Mouse (Mus musculus): ENCODE results near the gene Foxj1. TPM values are rescaled to one million over a fixed set of nuclear protein-coding genes. Genes with fewer than 3 reads are reported as not detected.

Gene Foxj1
- polyA plus RNA-seq, 1 experiment: 0.14 TPM

- Histone ChIP-seq H3K36me3 (ENCODE audit: control insufficient read depth, insufficient read depth) (no peaks in the 10 kb centered on the region), H3K27me3 (ENCODE audit: control insufficient read depth, insufficient read depth, insufficient read length) (peaks cover 16% of the 10 kb centered on the region), H3K4me3 (ENCODE audit: insufficient read depth, poor library complexity, severe bottlenecking) (no peak overlapping the region), H3K79me3 (ENCODE audit: low read depth) (no peaks in the 10 kb centered on the region), H3K79me2 (ENCODE audit: control insufficient read depth, insufficient read depth) (no peaks in the 10 kb centered on the region), H3ac (ENCODE audit: control insufficient read depth, insufficient read length, low read depth) (no peak overlapping the region)
- TF ChIP-seq CTCF (IDR thresholded peaks at IDR 0.05; ENCODE audit: control insufficient read depth, insufficient read depth, insufficient read length) (no peak), MYOD1 (IDR thresholded peaks at IDR 0.05; ENCODE audit: control insufficient read depth, insufficient read length, low read depth) (no peak), MYOG (IDR thresholded peaks at IDR 0.05; ENCODE audit: control insufficient read depth, extremely low read depth, insufficient read length) (no peak), USF1 (IDR thresholded peaks at IDR 0.05; ENCODE audit: low read depth) (no peak), FOSL1 (IDR thresholded peaks at IDR 0.05; ENCODE audit: insufficient read depth, low read length, poor library complexity, severe bottlenecking) (no peak), MAX (IDR thresholded peaks at IDR 0.05) (no peak), CEBPB (IDR thresholded peaks at IDR 0.05; ENCODE audit: low read depth) (no peak)
These were observed 53.5 kb downstream of the Foxj1 start for GRCm38 (mm10) chr11:116281671-116282070.

DNA sequence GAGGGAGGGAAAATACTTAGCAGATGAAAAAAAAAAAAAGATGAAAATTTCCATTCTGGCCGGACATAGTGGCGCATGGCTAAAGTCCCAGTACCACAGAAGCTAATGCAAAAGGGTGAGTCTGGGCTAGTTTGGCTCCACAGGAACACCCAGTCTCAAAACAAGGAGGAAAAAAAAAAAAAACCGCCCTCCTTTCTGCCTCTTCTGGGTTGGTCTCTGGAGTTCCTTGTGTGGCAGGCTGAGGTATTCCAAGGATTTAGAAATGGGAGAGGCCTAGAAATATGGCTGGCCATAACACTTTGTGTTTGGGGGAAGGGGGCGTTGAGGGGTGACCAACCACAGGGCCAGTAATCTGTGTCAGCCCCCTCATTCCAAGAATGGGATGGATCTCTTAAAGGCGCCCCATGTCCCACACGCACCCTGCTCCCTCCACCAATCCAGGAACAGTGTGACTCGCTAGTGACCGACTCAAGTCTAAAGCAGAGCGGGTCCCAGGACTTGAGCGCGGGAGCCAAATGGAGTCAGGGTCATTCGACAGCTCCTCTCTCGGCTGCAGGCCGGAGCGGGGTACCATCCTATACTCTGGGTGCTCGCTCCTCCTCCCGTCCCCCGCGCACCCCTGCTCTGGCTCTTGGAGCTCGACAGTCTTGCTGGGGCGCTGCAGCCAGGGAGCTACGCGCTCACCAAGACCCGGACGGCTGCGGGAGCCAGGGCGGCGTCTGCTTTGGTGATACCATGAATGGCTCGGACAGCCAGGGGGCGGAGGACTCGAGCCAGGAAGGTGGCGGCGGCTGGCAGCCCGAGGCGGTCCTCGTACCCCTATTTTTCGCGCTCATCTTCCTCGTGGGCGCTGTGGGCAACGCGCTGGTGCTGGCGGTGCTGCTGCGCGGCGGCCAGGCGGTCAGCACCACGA lies 54.2 kb downstream of the Foxj1 start, which contains the start of gene Galr2:
Gene Galr2, plus strand, starts transcription at position 189 of the 913 bp plus-strand sequence.
- peaks cover 16% of the 10 kb centered on the region for H3K27me3 ChIP-seq (ENCODE audit: control insufficient read depth, insufficient read depth, insufficient read length)
- H3ac ChIP-seq (ENCODE audit: control insufficient read depth, insufficient read length, low read depth): no peak within 1 kb of the TSS
- TF ChIP-seq CEBPB (IDR thresholded peaks at IDR 0.05; ENCODE audit: low read depth) (no peak), FOSL1 (IDR thresholded peaks at IDR 0.05; ENCODE audit: insufficient read depth, low read length, poor library complexity, severe bottlenecking) (no peak), MAX (IDR thresholded peaks at IDR 0.05) (no peak), USF1 (IDR thresholded peaks at IDR 0.05; ENCODE audit: low read depth) (no peak), MYOD1 (IDR thresholded peaks at IDR 0.05; ENCODE audit: control insufficient read depth, insufficient read length, low read depth) (no peak), CTCF (IDR thresholded peaks at IDR 0.05; ENCODE audit: control insufficient read depth, insufficient read depth, insufficient read length) (no peak), MYOG (IDR thresholded peaks at IDR 0.05; ENCODE audit: control insufficient read depth, extremely low read depth, insufficient read length) (no peak)
- H3K4me3 ChIP-seq (ENCODE audit: insufficient read depth, poor library complexity, severe bottlenecking): no peak within 1 kb of the TSS
- H3K36me3 ChIP-seq (ENCODE audit: control insufficient read depth, insufficient read depth): no peaks in the 10 kb centered on the region
- H3K79me3 ChIP-seq (ENCODE audit: low read depth): no peaks in the 10 kb centered on the region
- H3K79me2 ChIP-seq (ENCODE audit: control insufficient read depth, insufficient read depth): no peaks in the 10 kb centered on the region

Other genes starting within 250 kb of the Foxj1 start
- gene Wbp2, start 248.4 kb downstream of the Foxj1 start, polyA plus RNA-seq (2012; fragmentation: generic; extraction: Trizol): 87.6 TPM
- 95.4 TPM for gene Trim47, start 208.2 kb downstream of the Foxj1 start, polyA plus RNA-seq (2012; fragmentation: generic; extraction: Trizol)
- 2.7 TPM for gene Trim65, start 204.3 kb downstream of the Foxj1 start, polyA plus RNA-seq (2012; fragmentation: generic; extraction: Trizol)
- 121 TPM for gene Mrpl38, start 196.5 kb downstream of the Foxj1 start, polyA plus RNA-seq (2012; fragmentation: generic; extraction: Trizol)
- gene Fbf1, start 167.2 kb downstream of the Foxj1 start, polyA plus RNA-seq (2012; fragmentation: generic; extraction: Trizol): 46.9 TPM
- gene Ten1, start 136.5 kb downstream of the Foxj1 start, polyA plus RNA-seq (2012; fragmentation: generic; extraction: Trizol): 48.8 TPM
- 22.4 TPM for gene Acox1, start 136.4 kb downstream of the Foxj1 start, polyA plus RNA-seq (2012; fragmentation: generic; extraction: Trizol)
- gene Evpl, start 97.3 kb downstream of the Foxj1 start, polyA plus RNA-seq (2012; fragmentation: generic; extraction: Trizol): 0.13 TPM
- 81.9 TPM for gene Srp68, start 61.2 kb downstream of the Foxj1 start, polyA plus RNA-seq (2012; fragmentation: generic; extraction: Trizol)
- 0.85 TPM for gene Galr2, start 54.5 kb downstream of the Foxj1 start, polyA plus RNA-seq (2012; fragmentation: generic; extraction: Trizol)
- 31.5 TPM for gene Exoc7, start 28.2 kb downstream of the Foxj1 start, polyA plus RNA-seq (2012; fragmentation: generic; extraction: Trizol)
- gene Rnf157, start 77.6 kb upstream of the Foxj1 start, polyA plus RNA-seq (2012; fragmentation: generic; extraction: Trizol): 13.2 TPM
- gene Ubald2, start 98.7 kb upstream of the Foxj1 start, polyA plus RNA-seq (2012; fragmentation: generic; extraction: Trizol): 126 TPM
- 0.04 TPM for gene Qrich2, start 130.8 kb upstream of the Foxj1 start, polyA plus RNA-seq (2012; fragmentation: generic; extraction: Trizol)
- gene Prpsap1, start 158.8 kb upstream of the Foxj1 start, polyA plus RNA-seq (2012; fragmentation: generic; extraction: Trizol): 81.0 TPM
- gene Sphk1, start 195.5 kb upstream of the Foxj1 start, polyA plus RNA-seq (2012; fragmentation: generic; extraction: Trizol): 11.3 TPM
- 23.1 TPM for gene Ube2o, start 246.0 kb upstream of the Foxj1 start, polyA plus RNA-seq (2012; fragmentation: generic; extraction: Trizol)

Measured in C2C12 (cell line).